Mouse (Mus musculus): ENCODE data around the gene Serpinb9. TPM values are rescaled to one million over a fixed set of nuclear protein-coding genes. Genes with fewer than 3 reads are reported as not detected.

Serpinb9 gene
- polyA plus RNA-seq, 1 experiment from 2014 or later: 10.2 TPM

DNA sequence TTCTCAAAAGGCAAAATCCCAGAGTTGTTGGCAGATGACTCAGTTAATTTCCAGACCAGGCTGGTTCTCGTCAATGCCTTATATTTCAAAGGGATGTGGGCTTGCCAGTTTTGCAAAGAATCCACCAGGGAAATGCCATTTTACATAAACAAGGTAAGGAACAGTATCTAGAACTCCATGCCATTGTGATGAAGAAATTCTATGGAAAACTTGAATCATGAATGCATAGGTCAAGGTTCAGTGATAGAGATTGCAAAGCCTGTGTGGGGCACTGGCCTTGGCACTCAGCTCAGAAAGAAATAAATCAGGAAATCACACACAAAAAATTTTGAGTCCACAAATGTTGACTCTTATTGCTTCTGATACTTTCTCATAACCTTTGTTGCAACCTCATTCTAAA, 32.5 kb downstream of the Serpinb9 start:
- Histone ChIP-seq H3K9me3 (no peaks in the 10 kb centered on the region), H3K36me3 (no peaks in the 10 kb centered on the region), H3K4me3 (replicated peaks) (no peak overlapping the region), H3K4me1 (no peaks in the 10 kb centered on the region), H3K27me3 (replicated peaks) (no peaks in the 10 kb centered on the region), H3K9ac (no peak overlapping the region), H3K4me2 (no peak overlapping the region), H3K27ac (no peak overlapping the region)
- WGBS: 56% methylated on average over 1 of the region's 1 CpGs
- ATAC-seq (ENCODE audit: insufficient read depth, low FRiP score, low read depth): no peak

DNA sequence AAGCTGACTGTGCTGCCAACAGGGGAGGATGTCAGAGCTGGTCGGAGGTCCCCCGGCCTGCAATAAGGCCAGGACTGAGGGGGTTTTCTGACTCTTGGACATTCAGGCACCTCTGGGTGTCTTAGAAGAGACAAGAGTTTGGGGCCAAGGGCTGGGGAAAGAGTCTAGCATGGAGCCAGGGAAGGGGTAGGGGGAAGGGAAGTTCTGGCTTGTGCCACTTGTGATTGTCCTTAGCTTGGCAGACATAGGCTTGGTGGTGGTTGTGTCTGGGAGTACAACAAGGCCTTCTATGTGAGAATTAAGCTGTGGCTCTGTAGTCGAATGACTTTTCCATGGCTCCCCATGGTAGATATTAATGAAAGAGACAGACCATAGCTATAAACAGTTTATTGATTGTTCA, 40.5 kb downstream of the Serpinb9 start:
- WGBS: 95% methylated on average over 3 of the region's 3 CpGs
- ATAC-seq (ENCODE audit: insufficient read depth, low FRiP score, low read depth): no peak
- Histone ChIP-seq H3K4me3 (replicated peaks) (no peak overlapping the region), H3K36me3 (no peaks in the 10 kb centered on the region), H3K27ac (no peak overlapping the region), H3K9ac (no peak overlapping the region), H3K4me2 (no peak overlapping the region), H3K4me1 (no peaks in the 10 kb centered on the region), H3K27me3 (replicated peaks) (no peaks in the 10 kb centered on the region), H3K9me3 (no peaks in the 10 kb centered on the region)

DNA sequence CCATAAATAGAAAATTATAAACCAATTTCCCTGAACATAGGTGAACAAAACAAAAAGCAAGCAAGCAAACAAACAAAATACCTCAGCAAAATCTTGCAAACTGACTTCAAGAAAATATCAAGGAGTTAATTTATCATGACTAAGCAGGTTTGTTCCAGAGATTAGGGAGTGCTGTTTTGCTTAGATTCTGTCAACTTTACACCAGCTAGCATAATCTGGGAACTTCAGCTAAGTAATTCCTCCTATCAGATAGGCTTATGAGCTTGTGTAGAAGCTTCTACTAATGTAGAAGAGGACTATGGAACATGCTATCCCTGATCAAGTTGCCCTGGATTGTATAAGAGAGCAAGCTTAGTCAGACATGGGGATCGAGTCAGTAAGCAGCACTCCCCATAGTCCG, 44.2 kb downstream of the Serpinb9 start:
- no peaks in the 10 kb centered on the region for H3K36me3 ChIP-seq
- H3K4me3 ChIP-seq (replicated peaks): no peak overlapping the region
- no peak overlapping the region for H3K27ac ChIP-seq
- no peak for ATAC-seq (ENCODE audit: insufficient read depth, low FRiP score, low read depth)
- no peaks in the 10 kb centered on the region for H3K27me3 ChIP-seq (replicated peaks)
- H3K4me2 ChIP-seq: no peak overlapping the region
- no peaks in the 10 kb centered on the region for H3K9me3 ChIP-seq
- H3K4me1 ChIP-seq: no peaks in the 10 kb centered on the region
- H3K9ac ChIP-seq: no peak overlapping the region
- WGBS: 76% methylated on average over 2 of the region's 2 CpGs

DNA sequence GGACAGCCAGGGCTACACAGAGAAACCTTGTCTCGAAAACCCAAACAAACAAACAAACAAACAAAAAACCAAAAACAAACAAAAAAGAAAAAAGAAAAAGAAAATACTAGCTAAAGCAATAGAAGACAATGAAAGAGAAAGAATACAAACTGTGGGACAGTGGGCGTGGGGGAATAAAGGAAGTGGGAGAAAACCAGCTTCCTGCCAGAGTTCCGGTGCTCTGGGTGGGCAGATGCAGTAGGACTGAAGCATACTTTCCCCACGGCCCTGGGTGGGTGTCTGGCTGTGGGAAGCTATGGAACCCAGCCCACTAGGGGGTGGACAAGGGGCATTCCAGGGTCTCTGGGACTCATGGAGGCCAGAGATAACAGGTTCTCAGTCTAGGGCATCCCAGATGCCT, 45.1 kb downstream of the Serpinb9 start:
- Histone ChIP-seq H3K4me3 (replicated peaks) (no peak overlapping the region), H3K4me2 (no peak overlapping the region), H3K36me3 (no peaks in the 10 kb centered on the region), H3K4me1 (no peaks in the 10 kb centered on the region), H3K27me3 (replicated peaks) (no peaks in the 10 kb centered on the region), H3K9me3 (no peaks in the 10 kb centered on the region), H3K9ac (no peak overlapping the region), H3K27ac (no peak overlapping the region)
- ATAC-seq (ENCODE audit: insufficient read depth, low FRiP score, low read depth): no peak
- WGBS: 79% methylated on average over 4 of the region's 4 CpGs

DNA sequence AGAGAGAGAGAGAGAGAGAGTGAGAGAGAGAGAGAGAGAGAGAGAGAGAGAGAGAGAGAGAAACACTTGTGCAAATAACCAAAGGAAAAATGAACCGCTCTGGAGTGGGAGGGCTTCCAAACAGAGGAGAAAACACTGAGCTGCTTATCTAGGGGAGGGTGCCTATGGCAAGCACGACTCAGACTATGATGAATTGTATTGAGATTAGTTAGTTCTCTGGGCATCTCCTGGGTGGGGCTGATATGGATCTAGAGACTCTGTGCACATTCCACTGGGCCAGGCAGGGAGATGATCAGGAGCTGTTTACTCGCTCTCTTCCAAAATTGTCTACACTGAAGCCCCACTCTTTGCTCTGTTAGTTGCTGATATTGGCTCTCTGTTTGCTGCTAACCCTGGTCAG, 48.6 kb downstream of the Serpinb9 start:
- H3K27me3 ChIP-seq (replicated peaks): no peaks in the 10 kb centered on the region
- no peak overlapping the region for H3K9ac ChIP-seq
- H3K4me3 ChIP-seq (replicated peaks): no peak overlapping the region
- no peaks in the 10 kb centered on the region for H3K9me3 ChIP-seq
- H3K27ac ChIP-seq: no peak overlapping the region
- no peaks in the 10 kb centered on the region for H3K4me1 ChIP-seq
- 34% methylated on average over 3 of the region's 3 CpGs for WGBS
- no peak for ATAC-seq (ENCODE audit: insufficient read depth, low FRiP score, low read depth)
- no peak overlapping the region for H3K4me2 ChIP-seq
- no peaks in the 10 kb centered on the region for H3K36me3 ChIP-seq

DNA sequence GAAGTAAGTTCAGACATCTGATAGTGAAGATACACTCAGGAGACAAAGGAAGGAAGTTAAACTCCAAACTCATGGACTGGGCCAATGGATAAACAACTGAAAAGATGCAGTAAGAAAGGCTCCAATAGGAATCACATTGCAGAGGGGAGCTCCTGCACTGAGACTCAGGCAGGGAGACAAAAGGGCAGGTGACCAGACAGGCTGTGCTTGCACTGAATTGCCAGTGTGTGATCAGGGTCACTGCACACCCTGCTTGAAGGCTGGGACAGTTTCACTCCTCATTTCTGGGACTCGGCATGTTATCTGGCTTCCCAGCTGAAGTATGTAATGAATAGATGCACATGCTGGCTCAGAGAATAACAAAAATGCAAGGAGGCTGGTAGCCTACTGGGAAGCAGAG, 60.0 kb downstream of the Serpinb9 start:
- ATAC-seq (ENCODE audit: insufficient read depth, low FRiP score, low read depth): no peak

More for the DNA sequence above, 60.0 kb downstream of the Serpinb9 start:
- H3K4me2 ChIP-seq: no peak overlapping the region
- no peak overlapping the region for H3K9ac ChIP-seq
- no peaks in the 10 kb centered on the region for H3K9me3 ChIP-seq
- H3K27me3 ChIP-seq (replicated peaks): no peaks in the 10 kb centered on the region
- no peak overlapping the region for H3K27ac ChIP-seq
- 58% methylated on average over 1 of the region's 1 CpGs for WGBS
- no peaks in the 10 kb centered on the region for H3K36me3 ChIP-seq
- no peak overlapping the region for H3K4me3 ChIP-seq (replicated peaks)
- no peaks in the 10 kb centered on the region for H3K4me1 ChIP-seq

Other genes starting within 250 kb of the Serpinb9 start
- gene Mylk4, start 219.3 kb upstream of the Serpinb9 start, polyA plus RNA-seq (2015; fragmentation: Nextera tagmentation; extraction: Ambion mirVana): 0.22 and 0.24 TPM in 2 replicates
- gene Wrnip1, start 201.2 kb upstream of the Serpinb9 start, polyA plus RNA-seq (2015; fragmentation: Nextera tagmentation; extraction: Ambion mirVana): 29.1 and 29.2 TPM in 2 replicates
- not detected in 2 replicates for gene D930007J09Rik, start 200.4 kb upstream of the Serpinb9 start, polyA plus RNA-seq (2015; fragmentation: Nextera tagmentation; extraction: Ambion mirVana)
- 74.9 and 94.2 TPM in 2 replicates for gene Serpinb1a, start 152.1 kb upstream of the Serpinb9 start, polyA plus RNA-seq (2015; fragmentation: Nextera tagmentation; extraction: Ambion mirVana)
- gene Serpinb1c, start 105.0 kb upstream of the Serpinb9 start, polyA plus RNA-seq (2015; fragmentation: Nextera tagmentation; extraction: Ambion mirVana): not detected in 2 replicates
- 4.7 and 5.7 TPM in 2 replicates for gene Serpinb6b, start 38.0 kb upstream of the Serpinb9 start, polyA plus RNA-seq (2015; fragmentation: Nextera tagmentation; extraction: Ambion mirVana)
- gene Serpinb9b, start 24.2 kb downstream of the Serpinb9 start, polyA plus RNA-seq (2015; fragmentation: Nextera tagmentation; extraction: Ambion mirVana): 0.13 TPM in 1 of 2 replicates, not detected in the other
- 0.37 and 0.86 TPM in 2 replicates for gene Serpinb1b, start 75.3 kb downstream of the Serpinb9 start, polyA plus RNA-seq (2015; fragmentation: Nextera tagmentation; extraction: Ambion mirVana)
- not detected in 2 replicates for gene Serpinb9c, start 156.5 kb downstream of the Serpinb9 start, polyA plus RNA-seq (2015; fragmentation: Nextera tagmentation; extraction: Ambion mirVana)
- not detected in 2 replicates for gene Serpinb9d, start 189.7 kb downstream of the Serpinb9 start, polyA plus RNA-seq (2015; fragmentation: Nextera tagmentation; extraction: Ambion mirVana)
- gene Serpinb9e, start 246.4 kb downstream of the Serpinb9 start, polyA plus RNA-seq (2015; fragmentation: Nextera tagmentation; extraction: Ambion mirVana): not detected in 2 replicates